Mouse (Mus musculus) thymus, adult 2 months (tissue): ENCODE results near the gene Tuft1.

Source experiments
- CTCF ChIP-seq: fragments of 200-500 bp; IDR thresholded peaks from 2 replicates; pipeline ENCODE4 v1.5.1; 2012; ENCODE audit warnings: mild to moderate bottlenecking, control low read depth, low read length, moderate library complexity, borderline replicate concordance; ENCODE audit not compliant: control insufficient read depth, poor library complexity, insufficient read depth; ENCODE audit errors: extremely low read depth
- POLR2A ChIP-seq: fragments of 200-500 bp; IDR thresholded peaks from 2 replicates; pipeline ENCODE4 v1.6.1; 2012; ENCODE audit warnings: mild to moderate bottlenecking, low read length, control low read depth, moderate library complexity; ENCODE audit not compliant: control insufficient read depth, poor library complexity, insufficient read depth; ENCODE audit errors: extremely low read depth

- TF ChIP-seq POLR2A, result no peak
- no peak for TF ChIP-seq CTCF
These were observed 8.3 kb downstream of the Tuft1 start for GRCm38 (mm10) chr3:94650409-94650808.
